Mouse (Mus musculus): ENCODE measurements at regions not wholly inside any gene's neighbourhood (a gene's known extent, or its start where the extent isn't known, plus 50 kb on each side); places are given as distances from the start of the nearest gene placed in this dataset.
"Not testable (repeated sequence)": the region's sequence is repeated elsewhere in the genome, so short reads cannot be mapped to it uniquely, and the experiment has no call there.

GRCm38 (mm10) chr3:21678265-21678664 is 398.2 kb upstream of the Tbl1xr1 start:
- Histone ChIP-seq H3K4me1 (ENCODE audit: control insufficient read depth, insufficient read depth, low read length) (no peaks in the 10 kb centered on the region), H3K27ac (ENCODE audit: insufficient read depth, low read depth, low read length) (no peak overlapping the region), H3K4me3 (ENCODE audit: insufficient read depth, low read depth, low read length) (no peak overlapping the region)
- TF ChIP-seq POLR2A (IDR thresholded peaks at IDR 0.05; ENCODE audit: insufficient read depth, low read depth, low read length) (no peak), CTCF (IDR thresholded peaks at IDR 0.05; ENCODE audit: insufficient read depth, low read depth, low read length) (no peak)

- H3K27ac ChIP-seq (ENCODE audit: insufficient read depth, low read depth, low read length) = no peak overlapping the region
- TF ChIP-seq CTCF (IDR thresholded peaks at IDR 0.05; ENCODE audit: insufficient read depth, low read depth, low read length) (no peak), POLR2A (IDR thresholded peaks at IDR 0.05; ENCODE audit: insufficient read depth, low read depth, low read length) (no peak)
- no peaks in the 10 kb centered on the region for H3K4me1 ChIP-seq (ENCODE audit: control insufficient read depth, insufficient read depth, low read length)
- no peak overlapping the region for H3K4me3 ChIP-seq (ENCODE audit: insufficient read depth, low read depth, low read length)
These were observed 397.7 kb upstream of the Tbl1xr1 start for GRCm38 (mm10) chr3:21678734-21679133.

GRCm38 (mm10) chr3:21697980-21698672 is 378.3 kb upstream of the Tbl1xr1 start:
- 85% methylated on average over 1 of the region's 1 CpGs for WGBS
- not testable (repeated sequence) for H3K27ac ChIP-seq (ENCODE audit: insufficient read depth, low read depth, low read length); H3K4me3 ChIP-seq (ENCODE audit: insufficient read depth, low read depth, low read length); H3K4me1 ChIP-seq (ENCODE audit: control insufficient read depth, insufficient read depth, low read length)

- H3K27ac ChIP-seq (ENCODE audit: insufficient read depth, low read depth, low read length) = no peak overlapping the region
- no peaks in the 10 kb centered on the region for H3K4me1 ChIP-seq (ENCODE audit: control insufficient read depth, insufficient read depth, low read length)
- no peak overlapping the region for H3K4me3 ChIP-seq (ENCODE audit: insufficient read depth, low read depth, low read length)
- WGBS = 98% methylated on average over 1 of the region's 1 CpGs
- TF ChIP-seq CTCF (IDR thresholded peaks at IDR 0.05; ENCODE audit: insufficient read depth, low read depth, low read length) (no peak), POLR2A (IDR thresholded peaks at IDR 0.05; ENCODE audit: insufficient read depth, low read depth, low read length) (no peak)
These were observed 376.9 kb upstream of the Tbl1xr1 start for GRCm38 (mm10) chr3:21699526-21699925.

GRCm38 (mm10) chr3:21700326-21700725 is 376.1 kb upstream of the Tbl1xr1 start:
- Histone ChIP-seq H3K4me3 (ENCODE audit: insufficient read depth, low read depth, low read length) (no peak overlapping the region), H3K27ac (ENCODE audit: insufficient read depth, low read depth, low read length) (no peak overlapping the region), H3K4me1 (ENCODE audit: control insufficient read depth, insufficient read depth, low read length) (no peaks in the 10 kb centered on the region)
- TF ChIP-seq POLR2A (IDR thresholded peaks at IDR 0.05; ENCODE audit: insufficient read depth, low read depth, low read length) = no peak
- no peak for TF ChIP-seq CTCF (IDR thresholded peaks at IDR 0.05; ENCODE audit: insufficient read depth, low read depth, low read length)
- 93% methylated on average over 1 of the region's 1 CpGs for WGBS

GRCm38 (mm10) chr3:21726747-21727505 is 349.5 kb upstream of the Tbl1xr1 start:
- H3K4me1 ChIP-seq (ENCODE audit: control insufficient read depth, insufficient read depth, low read length) = peaks cover 2% of the 10 kb centered on the region; the same call in 1 of the 2 replicates
- 74% methylated on average over 4 of the region's 4 CpGs for WGBS
- no peak for TF ChIP-seq POLR2A (IDR thresholded peaks at IDR 0.05; ENCODE audit: insufficient read depth, low read depth, low read length)
- TF ChIP-seq CTCF (IDR thresholded peaks at IDR 0.05; ENCODE audit: insufficient read depth, low read depth, low read length) = no peak
- no peak overlapping the region for H3K27ac ChIP-seq (ENCODE audit: insufficient read depth, low read depth, low read length)
- H3K4me3 ChIP-seq (ENCODE audit: insufficient read depth, low read depth, low read length) = no peak overlapping the region

GRCm38 (mm10) chr3:21728019-21728418 is 348.4 kb upstream of the Tbl1xr1 start:
- Histone ChIP-seq H3K4me1 (ENCODE audit: control insufficient read depth, insufficient read depth, low read length) (peaks cover 2% of the 10 kb centered on the region; the same call in 1 of the 2 replicates), H3K4me3 (ENCODE audit: insufficient read depth, low read depth, low read length) (no peak overlapping the region), H3K27ac (ENCODE audit: insufficient read depth, low read depth, low read length) (no peak overlapping the region)
- 68% methylated on average over 4 of the region's 4 CpGs for WGBS
- TF ChIP-seq POLR2A (IDR thresholded peaks at IDR 0.05; ENCODE audit: insufficient read depth, low read depth, low read length) (no peak), CTCF (IDR thresholded peaks at IDR 0.05; ENCODE audit: insufficient read depth, low read depth, low read length) (no peak)

- Histone ChIP-seq H3K4me3 (ENCODE audit: insufficient read depth, low read depth, low read length) (no peak overlapping the region), H3K27ac (ENCODE audit: insufficient read depth, low read depth, low read length) (no peak overlapping the region), H3K4me1 (ENCODE audit: control insufficient read depth, insufficient read depth, low read length) (peaks cover 2% of the 10 kb centered on the region; the same call in 1 of the 2 replicates)
- TF ChIP-seq CTCF (IDR thresholded peaks at IDR 0.05; ENCODE audit: insufficient read depth, low read depth, low read length) = no peak
- no peak for TF ChIP-seq POLR2A (IDR thresholded peaks at IDR 0.05; ENCODE audit: insufficient read depth, low read depth, low read length)
- 94% methylated on average over 1 of the region's 1 CpGs for WGBS
These were observed 347.1 kb upstream of the Tbl1xr1 start for GRCm38 (mm10) chr3:21729328-21729727.

- 98% methylated on average over 2 of the region's 2 CpGs for WGBS
- not testable (repeated sequence) for H3K4me1 ChIP-seq (ENCODE audit: control insufficient read depth, insufficient read depth, low read length); H3K4me3 ChIP-seq (ENCODE audit: insufficient read depth, low read depth, low read length); H3K27ac ChIP-seq (ENCODE audit: insufficient read depth, low read depth, low read length)
These were observed 340.8 kb upstream of the Tbl1xr1 start for GRCm38 (mm10) chr3:21735688-21736087.
